Mouse (Mus musculus) layer of hippocampus, adult 9-11 months (tissue): ENCODE measurements around the gene Thnsl1.
"Not testable (repeated sequence)": the region's sequence is repeated elsewhere in the genome, so short reads cannot be mapped to it uniquely, and the experiment has no call there.

Experiments
- DNase-seq: peaks from one replicate; pipeline ENCODE4 v3.0.0; 2022

Thnsl1 gene

GRCm38 (mm10) chr2:21236846-21237245, 31.3 kb downstream of the Thnsl1 start:
- no peak for DNase-seq

DNA sequence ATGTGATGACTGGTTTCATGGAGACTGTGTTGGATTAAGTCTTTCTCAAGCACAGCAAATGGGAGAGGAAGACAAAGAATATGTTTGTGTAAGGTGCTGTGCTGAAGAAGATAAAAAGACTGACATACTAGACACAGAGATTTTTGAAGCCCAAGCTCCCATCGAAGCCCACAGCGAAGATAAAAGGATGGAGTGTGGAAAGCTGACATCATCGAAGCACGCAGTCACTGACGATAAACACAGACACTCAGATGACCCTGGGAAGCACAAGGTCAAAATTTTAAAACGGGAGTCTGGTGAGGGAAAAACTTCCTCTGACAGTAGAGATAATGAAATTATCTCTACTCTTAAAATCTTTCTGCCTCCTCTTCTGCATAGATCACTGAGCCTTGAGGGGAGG, 38.6 kb downstream of the Thnsl1 start:
- not testable (repeated sequence) for DNase-seq

GRCm38 (mm10) chr2:21244986-21245385, 39.5 kb downstream of the Thnsl1 start:
- no peak for DNase-seq

- no peak for DNase-seq
Observed at GRCm38 (mm10) chr2:21245477-21246102, 40.1 kb downstream of the Thnsl1 start.

DNA sequence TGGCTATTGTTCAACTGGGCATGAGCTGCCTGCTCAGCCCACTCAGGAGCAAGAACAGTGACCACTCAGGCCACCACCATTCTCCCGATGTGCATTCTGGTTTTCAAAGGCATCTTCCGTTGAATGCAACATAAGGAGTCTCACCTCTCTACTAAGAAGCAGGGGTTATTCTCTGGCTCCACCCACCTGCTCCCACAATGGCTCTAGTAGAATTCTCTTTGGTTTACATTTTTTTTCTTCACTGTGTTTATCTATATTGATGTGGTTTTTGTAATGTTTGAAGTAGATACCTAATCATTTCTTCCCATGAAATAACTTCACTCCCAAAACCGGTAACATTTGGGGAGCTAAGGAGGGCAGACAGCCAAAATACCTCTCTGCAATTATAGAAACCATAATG, 48.1 kb downstream of the Thnsl1 start:
- DNase-seq: no peak

GRCm38 (mm10) chr2:21254308-21254707, 48.8 kb downstream of the Thnsl1 start:
- no peak for DNase-seq

- no peak for DNase-seq
Observed at GRCm38 (mm10) chr2:21258281-21258680, 52.8 kb downstream of the Thnsl1 start.

- DNase-seq: no peak
Observed at GRCm38 (mm10) chr2:21259081-21259480, 53.6 kb downstream of the Thnsl1 start.

DNA sequence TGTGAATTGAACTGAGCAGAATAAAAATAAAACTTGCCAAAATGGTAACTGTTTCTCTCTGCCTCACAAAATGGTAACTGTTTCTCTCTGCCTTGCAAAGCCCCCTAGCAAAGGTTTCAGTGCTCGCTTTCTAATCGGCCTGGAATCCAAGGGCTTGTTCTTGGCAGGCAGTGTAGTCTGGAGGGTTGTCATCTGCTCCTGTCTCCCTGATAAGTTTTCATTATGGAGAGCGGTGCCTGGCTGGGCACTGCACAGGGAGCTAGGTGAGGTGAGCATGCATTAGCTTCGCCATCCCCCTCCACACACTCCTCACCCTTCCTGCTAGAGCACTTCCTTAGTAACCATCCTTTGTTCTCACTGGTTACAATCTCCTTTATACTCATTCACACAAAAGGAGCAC, 54.5 kb downstream of the Thnsl1 start:
- no peak for DNase-seq

- DNase-seq: peak; percentile 54
Observed at GRCm38 (mm10) chr2:21261370-21262006, 56.0 kb downstream of the Thnsl1 start.

- DNase-seq: peak; percentile 35
Observed at GRCm38 (mm10) chr2:21264031-21264430, 58.5 kb downstream of the Thnsl1 start.
